Mouse (Mus musculus) heart, postnatal 25 days (tissue): ENCODE results near the gene Alyref2. TPM values are rescaled to one million over a fixed set of nuclear protein-coding genes. Genes with fewer than 3 reads are reported as not detected.

ENCODE experiments used
- DNase-seq: peaks from one replicate; pipeline ENCODE4 v3.0.0; 2022; ENCODE audit warnings: low spot score
- intact Hi-C: fragments of 180-260 bp; cut with DNase I; formaldehyde crosslinking; loops from one replicate; pipeline ENCODE4 v1.15.1; 2025
- total RNA-seq, 2 experiments: library from RNA; stranded (reverse); gene quantifications; 2 replicates each; pipeline ENCODE4 v1.2.3; 2021

The Alyref2 gene
- total RNA-seq, 2 experiments from 2014 or later = 2.4 to 3.3 TPM

GRCm38 (mm10) chr1:171495371-171495770 is 7.9 kb upstream of the Alyref2 start:
- no peak for DNase-seq
- intact Hi-C loops = no loop called here

- intact Hi-C loops = loop anchor here (10.0 kb wide), 2 partner anchors 395 to 465 kb away; no protein-coding TSS in a partner anchor
Observed at GRCm38 (mm10) chr1:171499856-171500255, 3.4 kb upstream of the Alyref2 start.

GRCm38 (mm10) chr1:171501016-171501610 is 2.2 kb upstream of the Alyref2 start:
- no peak for DNase-seq
- intact Hi-C loops = loop anchor here (10.0 kb wide), 2 partner anchors 396 to 466 kb away; no protein-coding TSS in a partner anchor

More at GRCm38 (mm10) chr1:171499856-171500255, 3.4 kb upstream of the Alyref2 start:
- no peak for DNase-seq

GRCm38 (mm10) chr1:171501636-171502080 is 1.6 kb upstream of the Alyref2 start:
- intact Hi-C loops = loop anchor here (10.0 kb wide), 2 partner anchors 397 to 467 kb away; no protein-coding TSS in a partner anchor

GRCm38 (mm10) chr1:171502388-171503249 is 659 bp upstream of the Alyref2 start:
- no peak for DNase-seq
- intact Hi-C loops = loop anchor here (10.0 kb wide), 2 partner anchors 398 to 468 kb away; no protein-coding TSS in a partner anchor

More at GRCm38 (mm10) chr1:171501636-171502080, 1.6 kb upstream of the Alyref2 start:
- no peak for DNase-seq

GRCm38 (mm10) chr1:171503592-171504291 is 464 bp downstream of the Alyref2 start:
- peak; percentile 43 for DNase-seq
- intact Hi-C loops = loop anchor here (2.0 to 10.0 kb wide), 3 partner anchors 63 to 469 kb away; no protein-coding TSS in a partner anchor

GRCm38 (mm10) chr1:171504586-171504985 is 1.3 kb downstream of the Alyref2 start:
- intact Hi-C loops = loop anchor here (2.0 to 10.0 kb wide), 3 partner anchors 62 to 470 kb away; no protein-coding TSS in a partner anchor
- no peak for DNase-seq

GRCm38 (mm10) chr1:171513234-171513633 is 10.0 kb downstream of the Alyref2 start:
- DNase-seq = no peak
- intact Hi-C loops = no loop called here

- no peak for DNase-seq
- intact Hi-C loops = no loop called here
Observed at GRCm38 (mm10) chr1:171513760-171514159, 10.5 kb downstream of the Alyref2 start.

- DNase-seq = no peak
- intact Hi-C loops = no loop called here
Observed at GRCm38 (mm10) chr1:171515039-171515438, 11.8 kb downstream of the Alyref2 start.

- DNase-seq = no peak
Observed at GRCm38 (mm10) chr1:171515557-171515956, 12.3 kb downstream of the Alyref2 start.

GRCm38 (mm10) chr1:171531367-171531766 is 28.1 kb downstream of the Alyref2 start:
- DNase-seq = no peak
- intact Hi-C loops = no loop called here

More at GRCm38 (mm10) chr1:171515557-171515956, 12.3 kb downstream of the Alyref2 start:
- intact Hi-C loops = no loop called here

GRCm38 (mm10) chr1:171532830-171533229 is 29.6 kb downstream of the Alyref2 start:
- DNase-seq = no peak
- intact Hi-C loops = no loop called here

- no peak for DNase-seq
- intact Hi-C loops = no loop called here
Observed at GRCm38 (mm10) chr1:171534557-171534956, 31.3 kb downstream of the Alyref2 start.

GRCm38 (mm10) chr1:171535194-171535593 is 31.9 kb downstream of the Alyref2 start, which contains the start of gene Itln1:
Gene Itln1 (minus strand): TSS chr1:171535294.
- intact Hi-C loops = no loop called here
- DNase-seq = no peak

GRCm38 (mm10) chr1:171540694-171541093 is 37.4 kb downstream of the Alyref2 start:
- no peak for DNase-seq
- intact Hi-C loops = no loop called here

- no peak for DNase-seq
Observed at GRCm38 (mm10) chr1:171551326-171551725, 48.0 kb downstream of the Alyref2 start.

GRCm38 (mm10) chr1:171552230-171552629 is 49.0 kb downstream of the Alyref2 start:
- intact Hi-C loops = no loop called here
- no peak for DNase-seq

More at GRCm38 (mm10) chr1:171551326-171551725, 48.0 kb downstream of the Alyref2 start:
- intact Hi-C loops = no loop called here
